Mouse (Mus musculus) C2C12 (cell line): ENCODE results near the gene Vmn1r124. TPM values are rescaled to one million over a fixed set of nuclear protein-coding genes. Genes with fewer than 3 reads are reported as not detected.
"Not testable (repeated sequence)": the region's sequence is repeated elsewhere in the genome, so short reads cannot be mapped to it uniquely, and the experiment has no call there.

Experiments
- H3K27me3 ChIP-seq: one replicate; pipeline ENCODE4 v1.6.1; 2011; ENCODE audit not compliant: control insufficient read depth, insufficient read depth, insufficient read length
- H3K36me3 ChIP-seq: one replicate; pipeline ENCODE4 v1.6.1; 2011; ENCODE audit not compliant: control insufficient read depth, insufficient read depth
- H3K4me3 ChIP-seq: one replicate; pipeline ENCODE4 v1.5.1; 2011; ENCODE audit warnings: mild to moderate bottlenecking, control low read depth; ENCODE audit not compliant: poor library complexity, insufficient read depth, severe bottlenecking
- H3K79me2 ChIP-seq: one replicate; pipeline ENCODE4 v1.6.1; 2011; ENCODE audit not compliant: control insufficient read depth, insufficient read depth
- H3K79me3 ChIP-seq: one replicate; pipeline ENCODE4 v1.6.1; 2011; ENCODE audit warnings: low read depth, control low read depth
- H3ac ChIP-seq: one replicate; pipeline ENCODE3; 2011; ENCODE audit warnings: low read depth; ENCODE audit not compliant: control insufficient read depth, insufficient read length
- long read RNA-seq, 2 experiments: library from polyadenylated mRNA; unstranded; transcript quantifications; one replicate each; pipeline ENCODE4 v2.0.0; 2019 to 2020
- polyA plus RNA-seq: library from polyadenylated mRNA; unstranded; fragments of >200 nt; fragmentation: generic; extraction: Trizol; gene quantifications from one replicate; pipeline ENCODE4 v1.2.1, GENCODE M21; 2012; ENCODE audit warnings: missing spikeins

The Vmn1r124 gene
- not detected for polyA plus RNA-seq
- long read RNA-seq, experiment 1, result 0 reads
- long read RNA-seq, experiment 2, result 0 reads

GRCm38 (mm10) chr7:21260517-21260916 is at the start of gene Vmn1r124:
Vmn1r124 (minus strand) TSS chr7:21260617.
- H3ac ChIP-seq, H3K79me2 ChIP-seq, H3K27me3 ChIP-seq, H3K36me3 ChIP-seq, H3K4me3 ChIP-seq, H3K79me3 ChIP-seq: not testable (repeated sequence)

GRCm38 (mm10) chr7:21301367-21301766 is 41.0 kb upstream of the Vmn1r124 start, which contains the start of gene Vmn1r126:
Vmn1r126 (minus strand) TSS chr7:21301467.
- H3K79me3 ChIP-seq, H3ac ChIP-seq, H3K27me3 ChIP-seq, H3K4me3 ChIP-seq, H3K36me3 ChIP-seq, H3K79me2 ChIP-seq: not testable (repeated sequence)

- H3K79me3 ChIP-seq, H3ac ChIP-seq, H3K27me3 ChIP-seq, H3K79me2 ChIP-seq, H3K4me3 ChIP-seq, H3K36me3 ChIP-seq: not testable (repeated sequence)
Measured at GRCm38 (mm10) chr7:21271879-21272278, 11.5 kb upstream of the Vmn1r124 start, which contains the start of gene Vmn1r125. Vmn1r125 (plus strand) TSS chr7:21272179.

Other genes starting within 250 kb of the Vmn1r124 start
- gene Vmn1r119, start 248.2 kb downstream of the Vmn1r124 start, polyA plus RNA-seq, result not detected
- not detected for gene Vmn1r120, start 206.8 kb downstream of the Vmn1r124 start, polyA plus RNA-seq
- not detected for gene Vmn1r121, start 162.1 kb downstream of the Vmn1r124 start, polyA plus RNA-seq
- not detected for gene Vmn1r122, start 126.5 kb downstream of the Vmn1r124 start, polyA plus RNA-seq
- gene Vmn1r123, start 98.4 kb downstream of the Vmn1r124 start, polyA plus RNA-seq, result not detected
- gene Gm5157, start 70.2 kb downstream of the Vmn1r124 start, polyA plus RNA-seq, result not detected
- not detected for gene Vmn1r125, start 11.6 kb upstream of the Vmn1r124 start, polyA plus RNA-seq
- gene Vmn1r126, start 40.9 kb upstream of the Vmn1r124 start, polyA plus RNA-seq, result not detected
- not detected for gene Vmn1r127, start 59.2 kb upstream of the Vmn1r124 start, polyA plus RNA-seq
- not detected for gene Vmn1r128, start 88.8 kb upstream of the Vmn1r124 start, polyA plus RNA-seq
- gene Vmn1r129, start 100.7 kb upstream of the Vmn1r124 start, polyA plus RNA-seq, result not detected
- not detected for gene Gm6882, start 172.1 kb upstream of the Vmn1r124 start, polyA plus RNA-seq